Mouse (Mus musculus) E14TG2a.4 (cell line): ENCODE measurements at regions not wholly inside any gene's neighbourhood (a gene's known extent, or its start where the extent isn't known, plus 50 kb on each side); places are given as distances from the start of the nearest gene placed in this dataset.

Experiments used
- CTCF ChIP-seq: conservative IDR thresholded peaks from 2 replicates; pipeline ENCODE4 v1.5.1; 2014; ENCODE audit warnings: low read length
- NANOG ChIP-seq: IDR thresholded peaks from 2 replicates; pipeline ENCODE4 v1.6.1; 2014; ENCODE audit warnings: borderline replicate concordance, low read length, mixed read lengths
- POU5F1 ChIP-seq: IDR thresholded peaks from 2 replicates; pipeline ENCODE4 v1.6.1; 2014; ENCODE audit warnings: low read length, borderline replicate concordance

GRCm38 (mm10) chr11:31766296-31766695, 94.6 kb upstream of the Bod1 start:
- TF ChIP-seq CTCF, result no peak
- TF ChIP-seq NANOG, result no peak
- no peak for TF ChIP-seq POU5F1
